8 mouse cellular contexts compared by ENCODE assay signal in genomic region chr8:107881851-107882250, GRCm38 (mm10).
DNase-seq lines count a peak whose midpoint lies in the region; ATAC-seq and TF ChIP-seq lines count a peak whose summit lies in the region.

No protein-coding gene starts in this region.

- H3K4me1 ChIP-seq in heart, embryonic 12.5 days (replicated peaks), result peaks cover 11% of the 10 kb centered on the region
- peaks cover 6% of the 10 kb centered on the region; the same call in 1 of the 2 replicates for H3K4me1 ChIP-seq in hindbrain, embryonic 12.5 days
- H3K4me1 ChIP-seq in midbrain, postnatal 0 days (ENCODE audit: insufficient read depth, low read length), result no peaks in the 10 kb centered on the region

- no peak overlapping the region for H3K4me3 ChIP-seq in heart, embryonic 12.5 days
- no peak overlapping the region for H3K4me3 ChIP-seq in hindbrain, embryonic 12.5 days
- no peak overlapping the region for H3K4me3 ChIP-seq in midbrain, postnatal 0 days (ENCODE audit: low read depth, low read length)

- peak; percentile 45 for DNase-seq in heart, adult 11 months
- DNase-seq in adipocyte (ENCODE audit: low spot score), result peak; percentile 73
- DNase-seq in embryo, embryonic 10.5 days (ENCODE audit: low spot score), result peak; percentile 84
- DNase-seq in left cerebral cortex, adult 8-10 months (ENCODE audit: low spot score in 2 of 2), result peak; percentile 14 to 50
- DNase-seq in midbrain, postnatal 0 days (ENCODE audit: low spot score), result peak; percentile 89
- DNase-seq in thymus, postnatal 36 days, result peak; percentile 13 to 16

- peak; percentile 94 for TF ChIP-seq CTCF in midbrain, postnatal 0 days (IDR thresholded peaks at IDR 0.05)

- WGBS in heart, embryonic 12.5 days, result 21% methylated on average over 7 of the region's 7 CpGs
- WGBS in hindbrain, embryonic 12.5 days, result 23% methylated on average over 7 of the region's 7 CpGs
- WGBS in midbrain, postnatal 0 days, result 18% methylated on average over 7 of the region's 7 CpGs

- H3K27me3 ChIP-seq in heart, embryonic 12.5 days (replicated peaks), result no peaks in the 10 kb centered on the region
- peaks cover 9% of the 10 kb centered on the region; the same call in 1 of the 2 replicates for H3K27me3 ChIP-seq in hindbrain, embryonic 12.5 days
- H3K27me3 ChIP-seq in midbrain, postnatal 0 days (ENCODE audit: insufficient read depth, low read length), result no peaks in the 10 kb centered on the region

- no peak overlapping the region for H3K9ac ChIP-seq in heart, embryonic 12.5 days
- no peak overlapping the region for H3K9ac ChIP-seq in hindbrain, embryonic 12.5 days
- H3K9ac ChIP-seq in midbrain, postnatal 0 days (replicated peaks; ENCODE audit: low read length, poor library complexity, severe bottlenecking), result no peak overlapping the region

- no peak overlapping the region for H3K27ac ChIP-seq in heart, embryonic 12.5 days (ENCODE audit: poor library complexity, severe bottlenecking)
- H3K27ac ChIP-seq in hindbrain, embryonic 12.5 days, result peak overlapping the region; percentile 71
- H3K27ac ChIP-seq in midbrain, postnatal 0 days (ENCODE audit: low read depth, low read length), result 0 out of 2 replicates have a peak overlapping the region, but pooled peaks have one; percentile 38

- H3K36me3 ChIP-seq in heart, embryonic 12.5 days, result no peaks in the 10 kb centered on the region
- H3K36me3 ChIP-seq in hindbrain, embryonic 12.5 days, result no peaks in the 10 kb centered on the region
- H3K36me3 ChIP-seq in midbrain, postnatal 0 days (ENCODE audit: insufficient read depth, low read length), result no peaks in the 10 kb centered on the region

- no peak for ATAC-seq in heart, embryonic 12.5 days (ENCODE audit: insufficient number of reproducible peaks, low FRiP score)
- ATAC-seq in hindbrain, embryonic 12.5 days (ENCODE audit: low FRiP score), result no peak
- no peak for ATAC-seq in midbrain, postnatal 0 days (ENCODE audit: low FRiP score)

- no peaks in the 10 kb centered on the region for H3K9me3 ChIP-seq in heart, embryonic 12.5 days (replicated peaks)
- no peaks in the 10 kb centered on the region for H3K9me3 ChIP-seq in hindbrain, embryonic 12.5 days (replicated peaks)
- H3K9me3 ChIP-seq in midbrain, postnatal 0 days (ENCODE audit: low read length), result no peaks in the 10 kb centered on the region

- H3K4me2 ChIP-seq in heart, embryonic 12.5 days, result no peak overlapping the region
- H3K4me2 ChIP-seq in hindbrain, embryonic 12.5 days (replicated peaks), result no peak overlapping the region
- no peak overlapping the region for H3K4me2 ChIP-seq in midbrain, postnatal 0 days (ENCODE audit: low read depth, low read length, poor library complexity, severe bottlenecking)

Comparison
In these comparisons a context has a peak if more than half of its experiments do, and no peak if none do; other contexts are left out.
1. DNase-seq: peak in every context shown above with its lines; median percentile 89 in midbrain, postnatal 0 days; 84 in embryo, embryonic 10.5 days; 73 in adipocyte; 45 in heart, adult 11 months; 32 in left cerebral cortex, adult 8-10 months; 14 in thymus, postnatal 36 days.